Mouse (Mus musculus) cerebellum, adult 11-12 months (tissue): ENCODE data around the gene Setd1a.
"Not testable (repeated sequence)": the region's sequence is repeated elsewhere in the genome, so short reads cannot be mapped to it uniquely, and the experiment has no call there.

Source experiments
- DNase-seq: peaks from one replicate; pipeline ENCODE4 v3.0.0; 2022

Setd1a gene

DNA sequence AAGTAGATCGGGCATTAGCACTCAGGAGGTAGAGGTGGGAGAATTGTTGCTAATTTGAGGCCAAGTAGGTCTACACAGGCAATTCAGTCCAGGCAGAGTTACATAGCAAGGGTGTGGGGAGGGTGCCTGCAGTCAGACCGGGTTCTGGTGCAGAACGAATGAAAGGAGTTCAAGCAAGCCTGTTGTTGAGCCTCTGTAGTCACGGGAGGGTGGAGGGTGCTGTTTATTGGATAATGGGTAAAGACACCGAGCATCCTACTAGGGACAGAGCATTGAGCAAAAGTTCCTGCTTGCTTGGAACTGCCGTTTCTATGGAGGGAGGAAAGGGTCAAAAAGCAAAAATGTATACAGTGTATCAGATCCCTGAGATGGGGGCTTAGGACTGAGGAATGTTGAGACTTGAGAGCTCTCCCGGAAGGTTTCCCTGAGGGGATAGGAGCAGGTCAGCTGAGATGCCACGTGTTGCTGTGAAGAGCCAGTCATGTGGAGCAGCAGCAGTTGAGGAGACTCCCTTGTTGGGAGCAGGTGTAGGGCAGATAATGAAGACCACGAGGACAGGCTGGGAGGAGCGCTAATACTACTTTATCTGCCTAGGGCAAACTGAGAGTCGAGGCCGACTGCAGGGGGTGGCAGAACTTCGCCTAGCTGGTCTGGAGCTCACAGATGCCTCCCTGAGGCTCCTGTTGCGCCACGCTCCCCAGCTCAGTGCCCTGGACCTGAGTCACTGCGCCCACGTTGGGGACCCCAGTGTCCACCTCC lies 9.4 kb upstream of the Setd1a start:
- DNase-seq: no peak

DNA sequence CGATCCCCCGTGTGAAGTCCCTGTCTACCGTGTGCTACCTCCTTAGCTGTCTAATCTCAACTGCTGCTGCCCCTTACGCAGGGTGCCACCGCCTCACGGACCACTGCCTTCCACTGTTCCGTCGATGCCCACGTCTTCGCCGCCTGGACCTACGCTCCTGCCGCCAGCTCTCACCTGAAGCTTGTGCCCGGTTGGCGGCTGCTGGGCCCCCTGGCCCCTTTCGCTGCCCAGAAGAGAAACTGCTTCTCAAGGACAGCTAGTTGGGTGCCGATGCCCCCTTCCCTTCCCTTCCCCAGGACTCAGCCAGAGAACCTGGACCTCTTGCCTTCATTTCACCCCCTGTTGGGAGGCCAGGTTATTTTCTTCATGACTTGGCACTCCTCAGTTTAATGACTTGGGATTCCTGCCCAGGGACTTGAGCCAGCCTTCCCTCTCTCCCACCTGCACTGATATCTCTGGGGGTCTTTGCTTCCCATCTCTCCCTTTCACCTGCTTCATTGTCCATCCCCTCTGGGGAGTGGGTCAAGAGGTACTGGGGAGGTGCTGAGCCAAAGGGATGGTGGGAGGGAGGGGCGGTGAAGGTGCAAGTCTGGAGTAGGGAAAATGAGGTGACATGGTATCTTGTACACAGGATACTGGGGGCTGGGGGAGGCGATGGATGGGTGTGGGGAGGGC lies 8.7 kb upstream of the Setd1a start:
- peak; percentile 63 for DNase-seq

DNA sequence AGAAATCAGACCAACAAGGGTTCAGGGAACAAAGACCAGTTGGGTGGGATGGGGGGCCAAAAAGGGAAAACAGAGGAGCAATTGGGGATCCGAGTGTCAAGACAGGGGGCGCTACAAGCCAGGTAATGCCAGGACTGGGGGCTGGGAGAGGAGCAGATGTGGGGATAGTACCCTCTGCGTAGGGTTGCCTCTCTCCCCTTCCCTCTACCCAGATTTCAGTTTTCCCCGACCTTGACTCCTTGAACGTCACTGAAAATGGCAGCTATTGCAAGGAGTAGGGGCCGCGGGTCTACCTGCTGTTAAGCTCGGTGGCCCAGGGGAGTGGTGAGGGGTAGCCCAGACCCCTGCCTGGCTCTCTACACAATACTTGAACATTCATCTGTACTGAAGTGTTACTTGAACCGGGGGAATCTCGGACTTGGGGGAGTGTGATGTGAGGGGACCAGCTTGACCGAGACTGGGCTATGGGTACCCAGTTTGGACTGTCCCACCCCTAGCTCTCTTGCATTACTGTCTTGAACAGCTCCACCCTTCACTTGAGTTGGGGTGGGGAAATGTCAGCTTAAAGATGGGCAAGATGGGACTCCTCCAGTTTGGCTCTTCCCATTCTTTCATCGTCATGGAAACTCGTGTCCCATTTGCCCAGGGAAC lies 8.0 kb upstream of the Setd1a start:
- no peak for DNase-seq

DNA sequence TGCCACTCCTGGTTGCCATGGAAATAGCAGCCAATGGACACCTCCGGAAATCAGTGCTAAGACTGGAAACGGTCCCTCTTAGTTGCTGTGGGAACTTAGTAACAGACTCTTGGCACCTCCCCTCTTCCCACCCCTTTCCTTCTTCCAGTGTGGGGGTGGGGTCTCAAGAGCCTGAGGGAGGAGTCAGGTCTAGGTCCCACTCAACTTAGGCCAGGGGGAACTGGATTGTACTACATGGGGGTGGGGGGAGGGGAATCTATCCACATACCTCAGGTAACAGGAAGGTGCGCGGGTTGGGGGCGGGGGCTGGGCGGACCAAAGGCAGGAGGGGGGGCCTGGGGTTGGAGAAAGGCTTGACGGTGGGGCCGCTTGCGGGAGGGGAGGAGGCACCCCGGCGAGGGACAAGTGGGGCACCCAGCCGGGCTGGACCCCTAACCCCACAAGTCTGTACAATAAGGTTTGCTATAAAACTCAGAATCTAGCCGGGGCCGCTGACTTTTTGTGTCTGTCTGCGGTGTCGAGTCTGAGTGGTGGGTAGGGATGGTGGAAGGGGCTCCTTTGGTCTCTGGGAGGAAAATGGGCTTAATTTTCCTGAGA lies 7.4 kb upstream of the Setd1a start:
- peak; percentile 93 for DNase-seq

DNA sequence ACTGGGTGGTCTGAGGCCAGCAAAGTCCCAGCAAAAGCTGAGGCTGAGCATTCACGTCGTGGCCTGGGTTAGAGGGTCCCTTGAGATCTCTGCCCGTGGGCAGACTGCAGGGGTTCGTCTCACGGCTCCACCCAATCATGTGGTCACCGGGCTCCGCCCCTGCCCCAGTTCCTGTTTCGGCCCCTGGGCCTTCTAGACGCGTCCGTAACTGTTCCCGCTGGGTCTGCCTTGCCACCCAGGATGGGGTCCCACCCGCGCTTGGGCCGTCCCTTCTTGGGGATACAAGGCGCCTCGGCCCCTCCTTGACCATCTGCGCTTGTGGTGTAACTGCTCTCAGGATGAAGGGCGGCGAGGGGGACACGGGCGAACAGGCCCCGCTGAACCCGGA lies 6.8 kb upstream of the Setd1a start, which contains the start of gene Orai3:
Orai3 (plus strand) TSS at position 165 of the 388 bp plus-strand sequence.
- DNase-seq: peak; percentile 82

DNA sequence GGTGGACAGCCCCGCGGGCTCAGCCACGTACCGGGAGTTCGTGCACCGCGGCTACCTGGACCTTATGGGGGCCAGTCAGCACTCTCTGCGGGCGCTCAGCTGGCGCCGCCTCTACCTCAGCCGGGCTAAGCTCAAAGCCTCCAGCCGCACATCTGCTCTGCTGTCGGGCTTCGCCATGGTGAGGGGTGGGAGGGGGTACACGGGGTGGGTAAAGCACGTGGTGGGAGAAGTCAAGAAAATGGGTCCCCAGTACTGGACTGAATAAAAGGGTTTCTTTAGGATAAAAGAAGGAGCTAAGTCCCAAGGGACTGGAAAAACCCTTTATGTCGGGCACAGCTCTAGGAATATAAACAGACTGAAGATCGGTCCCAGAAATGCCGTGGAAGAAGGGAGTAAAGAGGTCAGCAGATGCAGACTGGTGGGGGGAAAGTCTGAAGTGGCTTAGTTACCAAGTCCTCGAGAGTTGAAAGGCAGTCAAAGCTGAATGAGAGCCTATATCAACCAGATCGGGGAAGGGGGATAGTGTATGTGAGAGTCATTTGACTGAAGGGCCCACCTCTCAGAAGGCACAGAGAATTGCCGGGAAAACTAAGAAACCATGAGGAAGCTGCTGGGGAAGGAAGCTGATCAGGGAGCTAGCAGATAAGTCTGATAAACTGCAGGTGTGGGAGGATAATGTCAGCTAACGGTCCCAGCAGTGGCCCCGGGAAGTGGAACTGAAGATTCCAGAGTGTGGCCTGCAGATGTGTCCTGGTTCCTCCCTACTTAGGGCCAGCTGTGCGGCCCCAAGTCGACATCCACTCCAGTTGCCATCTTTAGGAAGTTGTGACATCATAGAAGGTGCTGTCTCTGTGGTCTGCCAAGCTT lies 6.2 kb upstream of the Setd1a start:
- DNase-seq: no peak

- DNase-seq: no peak
Observed at GRCm38 (mm10) chr7:127771262-127771661, 5.2 kb upstream of the Setd1a start.

DNA sequence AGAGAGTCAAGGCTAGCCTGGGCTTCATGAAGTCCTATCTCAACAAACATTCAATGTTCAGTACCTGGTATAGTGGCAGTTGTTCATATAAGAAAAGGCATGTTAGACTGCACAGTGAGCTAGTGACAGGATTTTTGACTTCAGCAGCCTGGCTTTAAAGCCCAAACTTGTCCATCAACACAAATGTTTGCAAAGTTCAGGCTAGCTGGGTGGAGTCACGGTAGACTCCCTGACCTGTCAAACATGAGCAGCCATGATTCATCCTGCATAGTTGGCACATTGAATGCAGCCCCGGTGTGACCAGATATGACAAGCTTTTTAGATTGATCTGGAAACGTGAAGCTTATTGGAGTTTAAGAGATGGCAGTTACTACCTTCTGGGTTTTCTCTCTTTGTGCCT lies 4.4 kb upstream of the Setd1a start:
- DNase-seq: no peak

GRCm38 (mm10) chr7:127772557-127772956 lies 3.9 kb upstream of the Setd1a start:
- no peak for DNase-seq

DNA sequence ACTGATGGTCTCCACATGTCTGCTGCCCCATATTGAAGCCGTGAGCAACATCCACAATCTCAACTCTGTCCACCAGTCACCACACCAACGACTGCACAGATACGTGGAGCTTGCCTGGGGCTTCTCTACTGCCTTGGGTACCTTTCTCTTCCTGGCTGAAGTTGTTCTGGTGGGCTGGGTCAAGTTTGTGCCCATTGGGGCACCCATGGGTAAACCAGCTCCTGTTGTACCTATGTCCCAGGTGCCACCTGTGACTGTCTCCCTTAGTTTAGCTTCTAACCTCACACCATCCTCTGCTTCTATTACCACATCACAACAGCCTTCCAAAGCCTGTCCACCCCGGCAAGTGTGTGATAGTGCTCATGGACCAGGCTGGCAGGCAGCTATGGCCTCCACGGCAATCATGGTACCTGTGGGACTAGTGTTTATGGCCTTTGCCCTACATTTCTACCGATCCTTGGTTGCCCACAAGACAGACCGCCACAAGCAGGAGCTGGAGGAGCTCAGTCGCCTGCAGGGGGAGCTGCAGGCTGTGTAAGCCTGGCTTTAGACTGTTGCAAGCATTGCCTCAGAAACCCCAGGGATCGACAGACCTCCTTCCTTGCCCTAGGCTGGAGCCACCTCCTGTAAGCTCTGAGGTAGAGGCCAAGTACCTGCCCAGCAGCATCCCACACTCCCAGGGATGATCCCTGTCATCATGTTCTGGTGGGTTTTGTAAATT lies 2.6 kb upstream of the Setd1a start:
- peak; percentile 84 for DNase-seq

GRCm38 (mm10) chr7:127775837-127776236 lies 633 bp upstream of the Setd1a start:
- not testable (repeated sequence) for DNase-seq

GRCm38 (mm10) chr7:127776878-127777473 lies 506 bp downstream of the Setd1a start:
- peak; percentile 97 for DNase-seq

DNA sequence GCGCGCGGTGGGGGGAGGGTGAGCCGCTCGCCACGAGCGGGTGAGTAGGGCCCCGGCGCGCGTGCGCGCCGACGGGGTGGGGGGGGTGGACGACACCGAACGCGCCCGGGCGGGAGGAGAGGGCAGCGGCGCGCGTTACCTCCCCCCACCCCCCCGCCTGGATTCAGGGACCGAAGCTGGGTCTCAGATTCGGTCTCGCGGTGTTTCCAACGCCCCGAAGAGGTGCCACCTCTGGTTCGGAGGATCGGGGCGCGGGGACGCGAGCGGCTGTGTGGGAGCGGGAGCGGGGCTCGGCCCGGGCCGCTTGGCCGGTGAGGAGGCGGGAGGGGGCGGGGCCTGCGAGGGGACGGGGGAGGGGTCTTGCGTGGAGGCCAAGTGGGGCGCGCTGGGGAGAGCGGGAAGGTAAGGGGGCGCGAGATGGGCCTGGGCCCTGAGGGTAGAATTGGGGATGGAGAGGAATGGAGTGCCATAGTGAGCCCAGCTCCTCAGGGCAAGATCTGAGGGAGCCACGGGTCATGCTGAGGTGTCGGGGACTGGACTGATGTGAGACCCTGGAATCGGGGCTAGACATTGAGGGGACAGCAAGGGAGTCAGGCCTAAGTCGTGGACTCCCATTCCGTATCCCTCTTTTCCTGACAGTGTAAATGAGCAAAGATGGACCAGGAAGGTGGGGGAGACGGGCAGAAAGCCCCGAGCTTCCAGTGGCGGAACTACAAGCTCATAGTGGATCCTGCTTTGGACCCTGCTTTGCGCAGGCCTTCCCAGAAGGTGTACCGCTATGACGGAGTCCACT lies 1.2 kb downstream of the Setd1a start:
- DNase-seq: peak; percentile 74

DNA sequence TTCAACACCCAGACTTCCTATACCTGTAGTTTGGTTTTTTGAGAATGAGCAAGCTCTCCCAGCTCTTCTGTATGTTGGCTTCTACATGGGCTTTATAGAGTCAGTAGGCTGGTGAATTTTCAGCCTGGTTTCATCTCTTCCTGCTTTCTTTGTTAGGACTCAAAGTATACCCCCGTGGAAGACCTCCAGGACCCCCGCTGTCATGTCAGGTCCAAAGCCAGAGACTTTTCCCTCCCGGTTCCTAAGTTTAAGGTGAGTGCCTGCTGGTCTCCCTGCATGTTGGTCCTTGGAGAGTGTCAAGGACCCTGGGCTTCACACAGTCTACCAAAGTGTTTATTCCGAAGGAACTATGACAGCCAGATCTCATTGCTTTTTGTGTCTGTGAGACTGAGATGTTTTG lies 1.9 kb downstream of the Setd1a start:
- DNase-seq: peak; percentile 55

GRCm38 (mm10) chr7:127785308-127785707 lies 8.8 kb downstream of the Setd1a start, which contains the start of gene Gm49388:
Gm49388 (plus strand) TSS chr7:127785608.
- DNase-seq: no peak

GRCm38 (mm10) chr7:127797076-127797845 lies 20.8 kb downstream of the Setd1a start:
- DNase-seq: peak; percentile 60

DNA sequence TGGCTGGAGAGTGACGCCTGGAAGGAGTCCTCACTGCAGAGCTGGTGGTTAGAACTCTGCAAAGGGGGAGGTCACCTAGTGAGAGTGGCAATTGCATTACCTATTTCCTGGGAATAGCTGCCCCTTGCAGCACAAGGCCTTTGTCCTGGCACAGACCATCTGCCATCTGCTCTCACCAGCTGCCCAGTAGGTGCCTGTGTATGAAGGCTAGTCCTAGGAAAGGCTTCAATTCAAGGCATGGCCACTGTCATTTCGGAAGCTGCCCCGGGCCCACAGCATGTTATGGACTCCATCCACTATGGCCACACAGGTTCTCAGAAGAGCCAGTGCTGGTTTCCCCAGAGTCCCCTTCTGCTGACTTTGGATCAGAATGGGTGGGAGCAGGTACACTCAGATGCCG lies 22.1 kb downstream of the Setd1a start:
- DNase-seq: peak; percentile 97

- DNase-seq: no peak
Observed at GRCm38 (mm10) chr7:127799211-127799610, 22.7 kb downstream of the Setd1a start.

- DNase-seq: peak; percentile 72
Observed at GRCm38 (mm10) chr7:127799738-127800137, 23.3 kb downstream of the Setd1a start.
